Mouse (Mus musculus) lung, adult 2 months (tissue): ENCODE measurements around the gene Trip12. TPM values are rescaled to one million over a fixed set of nuclear protein-coding genes. Genes with fewer than 3 reads are reported as not detected.

ENCODE experiments used
- DNase-seq: peaks from one replicate; pipeline ENCODE4 v3.0.0; 2022
- H3K4me1 ChIP-seq: fragments of 200-500 bp; 2 replicates; pipeline ENCODE4 v1.6.1; 2011; ENCODE audit warnings: low read length; ENCODE audit not compliant: control insufficient read depth, insufficient read depth
- H3K4me3 ChIP-seq: fragments of 200-500 bp; replicated peaks from 2 replicates; pipeline ENCODE3; 2011; ENCODE audit warnings: low read depth, mild to moderate bottlenecking, control low read depth, low read length; ENCODE audit errors: extremely low read depth
- CTCF ChIP-seq: fragments of 200-500 bp; IDR thresholded peaks from 2 replicates; pipeline ENCODE4 v1.5.1; 2011; ENCODE audit warnings: mild to moderate bottlenecking, low read length, control low read depth; ENCODE audit not compliant: insufficient read depth
- POLR2A ChIP-seq: fragments of 200-500 bp; IDR thresholded peaks from 2 replicates; pipeline ENCODE4 v1.6.1; 2011; ENCODE audit warnings: low read depth, mild to moderate bottlenecking, control low read depth, low read length, borderline replicate concordance; ENCODE audit errors: extremely low read depth
- WGBS: fragments of 180-500 bp; shearing (Covaris S2); methylation state at CpG from one replicate; pipeline ENCODE4 v1.1.7; 2018; 5-methylcytosine and 5-hydroxymethylcytosine counted together
- polyA plus RNA-seq: library from polyadenylated mRNA; depleted of rRNA; stranded (reverse); fragments of >200 nt; gene quantifications from 2 replicates; pipeline ENCODE4 v1.2.3, GENCODE M21; 2012

Gene Trip12
- polyA plus RNA-seq, 1 experiment, result 31.0 TPM

- Histone ChIP-seq H3K4me3 (no peak overlapping the region), H3K4me1 (no peaks in the 10 kb centered on the region)
- WGBS, result 96% methylated on average over 6 of the region's 6 CpGs
- TF ChIP-seq CTCF, result no peak
- no peak for TF ChIP-seq POLR2A
- DNase-seq, result no peak
Observed at GRCm38 (mm10) chr1:84848801-84849455, 8.6 kb upstream of the Trip12 start.

GRCm38 (mm10) chr1:84848335-84848734 lies 8.0 kb upstream of the Trip12 start:
- TF ChIP-seq POLR2A, result no peak
- TF ChIP-seq CTCF, result no peak
- H3K4me3 ChIP-seq, result no peak overlapping the region
- 95% methylated on average over 3 of the region's 3 CpGs for WGBS
- no peaks in the 10 kb centered on the region for H3K4me1 ChIP-seq
- no peak for DNase-seq

- TF ChIP-seq CTCF, result no peak
- TF ChIP-seq POLR2A, result no peak
- 89% methylated on average over 7 of the region's 7 CpGs for whole genome bisulfite sequencing
- no peak for DNase-seq
- no peak overlapping the region for H3K4me3 ChIP-seq
- H3K4me1 ChIP-seq, result no peaks in the 10 kb centered on the region
Observed at GRCm38 (mm10) chr1:84847698-84848097, 7.4 kb upstream of the Trip12 start.

- Histone ChIP-seq H3K4me3 (no peak overlapping the region), H3K4me1 (no peaks in the 10 kb centered on the region)
- WGBS, result 90% methylated on average over 2 of the region's 2 CpGs
- TF ChIP-seq POLR2A, result no peak
- no peak for TF ChIP-seq CTCF
- DNase-seq, result no peak
Observed at GRCm38 (mm10) chr1:84843366-84843765, 3.0 kb upstream of the Trip12 start.

- no peak for DNase-seq
Observed at GRCm38 (mm10) chr1:84841061-84841460, 745 bp upstream of the Trip12 start.

GRCm38 (mm10) chr1:84839309-84840017 lies 853 bp downstream of the Trip12 start, which contains the start of gene Fbxo36:
Gene Fbxo36 (plus strand): TSS chr1:84839841.
- WGBS, result under 1% methylated on average over 49 of the region's 54 CpGs

More at GRCm38 (mm10) chr1:84841061-84841460, 745 bp upstream of the Trip12 start:
- WGBS, result 63% methylated on average over 3 of the region's 3 CpGs
- H3K4me3 ChIP-seq, result no peak overlapping the region
- TF ChIP-seq POLR2A (no peak), CTCF (no peak)
- H3K4me1 ChIP-seq, result no peaks in the 10 kb centered on the region

GRCm38 (mm10) chr1:84838621-84839151 lies 1.6 kb downstream of the Trip12 start:
- TF ChIP-seq CTCF (no peak), POLR2A (no peak)
- peak; percentile 62 for DNase-seq
- H3K4me1 ChIP-seq, result no peaks in the 10 kb centered on the region; the same call in 1 of the 2 replicates
- WGBS, result under 1% methylated on average over 42 of the region's 44 CpGs
- H3K4me3 ChIP-seq, result peak overlapping the region; percentile 75

More at GRCm38 (mm10) chr1:84839309-84840017, 853 bp downstream of the Trip12 start, which contains the start of gene Fbxo36:
- H3K4me1 ChIP-seq, result no peaks in the 10 kb centered on the region; the same call in 1 of the 2 replicates
- peak; percentile 95 for DNase-seq
- no peak for TF ChIP-seq CTCF
- peak; percentile 41; the same call in 1 of the 2 replicates for TF ChIP-seq POLR2A
- H3K4me3 ChIP-seq, result peak within 1 kb of the TSS; percentile 75

- TF ChIP-seq POLR2A, result no peak
- TF ChIP-seq CTCF, result no peak
- no peaks in the 10 kb centered on the region; the same call in 1 of the 2 replicates for H3K4me1 ChIP-seq
- DNase-seq, result no peak
- peak overlapping the region; percentile 75 for H3K4me3 ChIP-seq
- under 1% methylated on average over 22 of the region's 22 CpGs for WGBS
Observed at GRCm38 (mm10) chr1:84838156-84838555, 2.2 kb downstream of the Trip12 start.

GRCm38 (mm10) chr1:84837523-84838145 lies 2.7 kb downstream of the Trip12 start:
- WGBS, result 3% methylated on average over 20 of the region's 20 CpGs
- DNase-seq, result no peak
- Histone ChIP-seq H3K4me3 (peak overlapping the region; percentile 29), H3K4me1 (no peaks in the 10 kb centered on the region; the same call in 1 of the 2 replicates)
- TF ChIP-seq CTCF (no peak), POLR2A (no peak)

- WGBS, result 24% methylated on average over 2 of the region's 2 CpGs
- DNase-seq, result no peak
- no peak overlapping the region for H3K4me3 ChIP-seq
- H3K4me1 ChIP-seq, result no peaks in the 10 kb centered on the region; the same call in 1 of the 2 replicates
- TF ChIP-seq CTCF, result no peak
- TF ChIP-seq POLR2A, result no peak
Observed at GRCm38 (mm10) chr1:84825091-84825490, 15.2 kb downstream of the Trip12 start.
